Mouse (Mus musculus): ENCODE measurements at regions not wholly inside any gene's neighbourhood (a gene's known extent, or its start where the extent isn't known, plus 50 kb on each side); places are given as distances from the start of the nearest gene placed in this dataset.
"Not testable (repeated sequence)": the region's sequence is repeated elsewhere in the genome, so short reads cannot be mapped to it uniquely, and the experiment has no call there.

DNA sequence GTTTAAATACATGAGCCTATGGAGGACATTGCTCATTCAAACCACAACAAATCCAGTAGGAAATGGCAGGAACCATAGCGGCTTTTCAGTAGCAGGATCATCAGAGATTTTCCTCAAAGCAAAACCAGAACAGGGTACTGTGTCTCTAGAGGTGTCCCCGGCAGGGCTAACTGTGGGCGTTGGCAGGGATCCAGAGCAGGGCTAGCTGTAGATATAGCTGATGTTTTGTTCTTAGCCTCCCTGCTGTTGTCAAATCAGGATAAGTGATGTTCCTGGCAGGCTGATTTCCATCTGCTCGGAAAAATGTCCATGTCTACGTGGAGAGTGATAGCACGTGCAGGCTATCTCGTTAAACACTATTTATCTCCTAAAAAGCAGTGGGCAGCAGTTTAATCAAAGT, 297.6 kb downstream of the Abcc12 start:
- DNase-seq (ENCODE audit: low spot score in 2 of 2): peak in 1 of 2 experiments; percentile 39

DNA sequence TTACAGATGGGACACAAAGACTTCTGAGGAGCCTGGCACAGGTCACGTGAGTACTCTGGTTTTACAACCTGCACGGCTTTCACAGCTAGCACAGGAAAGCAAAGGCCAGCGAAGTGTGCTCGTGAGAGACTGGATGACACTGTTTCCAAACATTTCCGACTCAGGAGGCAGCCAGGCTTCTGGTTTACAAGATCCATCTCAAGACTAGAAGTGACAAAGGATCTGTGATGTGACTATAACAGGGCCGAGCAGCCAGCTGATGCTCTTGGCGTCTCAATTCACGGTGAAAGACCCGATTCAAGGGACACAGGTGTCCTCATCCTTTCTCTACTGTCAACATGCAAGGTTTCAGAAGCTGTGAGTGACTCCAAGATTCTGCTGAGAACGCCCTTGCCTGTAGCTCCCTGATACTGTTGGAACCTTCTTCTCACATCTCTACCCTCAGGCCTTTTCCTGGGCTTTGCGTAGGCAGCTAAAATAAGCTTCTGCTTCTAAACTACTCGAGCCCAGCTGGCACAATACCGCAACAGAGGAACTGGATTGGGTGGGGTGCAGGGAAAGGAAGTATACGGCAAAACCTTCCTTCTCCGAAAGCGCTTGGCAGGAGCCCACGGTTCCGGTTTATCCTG, 300.3 kb downstream of the Abcc12 start:
- peak; percentile 25 to 44 for DNase-seq (ENCODE audit: low spot score in 2 of 2)

DNA sequence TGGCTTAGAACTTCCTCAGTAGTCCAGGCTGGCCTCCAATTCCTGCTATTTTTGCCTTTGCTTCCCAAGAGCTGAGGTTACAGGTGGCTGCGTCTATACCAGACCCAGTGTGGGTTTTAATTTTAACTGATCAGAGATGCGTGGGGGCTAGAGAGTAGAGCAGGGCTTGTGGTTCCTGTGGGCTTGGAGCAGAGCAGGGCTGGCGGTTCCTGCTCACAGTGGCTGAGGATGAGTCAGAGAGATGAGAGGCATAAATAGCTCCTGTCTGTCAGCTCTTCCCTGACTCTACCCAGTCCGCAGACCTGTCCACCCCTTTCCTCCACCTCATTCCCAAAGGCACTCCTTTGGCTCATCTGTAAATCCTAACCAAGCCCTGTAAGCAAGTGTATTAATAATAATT, 304.8 kb downstream of the Abcc12 start:
- DNase-seq (ENCODE audit: low spot score in 2 of 2): no peak

DNA sequence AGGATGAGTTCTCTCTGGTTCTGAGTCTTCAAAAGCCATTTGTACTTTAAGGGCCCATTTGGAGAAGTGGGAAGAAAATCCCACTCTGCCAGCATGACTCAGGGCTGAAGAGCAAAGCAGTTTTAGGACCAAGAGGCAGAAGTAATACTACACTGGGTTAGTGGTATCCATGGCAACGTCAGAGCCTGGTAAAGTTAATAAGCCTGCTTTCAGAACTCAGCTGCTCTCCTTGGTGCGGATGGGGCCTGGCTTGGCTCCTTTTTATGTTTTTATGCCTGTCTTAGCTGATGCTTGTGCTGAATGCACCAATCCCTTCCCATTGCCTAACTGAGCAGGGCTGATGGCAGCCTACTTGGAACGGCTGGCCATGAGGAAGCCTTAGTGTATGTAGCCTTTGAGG, 306.7 kb downstream of the Abcc12 start:
- peak; percentile 46 to 64 for DNase-seq (ENCODE audit: low spot score in 2 of 2)

DNA sequence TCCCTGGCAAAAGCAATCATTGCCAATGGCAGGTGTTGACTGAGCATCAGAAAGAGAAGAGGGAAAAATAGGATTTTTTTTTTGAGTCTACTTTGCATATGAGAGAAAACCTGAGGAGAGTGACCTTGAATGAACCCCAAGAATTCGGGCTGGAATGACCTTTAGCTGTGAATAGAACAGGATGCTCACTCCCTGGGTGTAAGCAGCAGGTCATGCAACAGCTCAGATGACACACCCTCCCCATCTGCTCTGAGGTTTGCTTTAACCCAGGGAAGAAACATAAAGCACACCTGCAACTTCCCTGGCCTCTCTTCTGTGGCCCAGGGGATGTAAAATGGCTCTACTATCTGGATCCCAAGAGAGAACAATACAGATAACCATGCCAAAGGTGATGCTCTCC, 307.9 kb downstream of the Abcc12 start:
- no peak for DNase-seq (ENCODE audit: low spot score in 2 of 2)

DNA sequence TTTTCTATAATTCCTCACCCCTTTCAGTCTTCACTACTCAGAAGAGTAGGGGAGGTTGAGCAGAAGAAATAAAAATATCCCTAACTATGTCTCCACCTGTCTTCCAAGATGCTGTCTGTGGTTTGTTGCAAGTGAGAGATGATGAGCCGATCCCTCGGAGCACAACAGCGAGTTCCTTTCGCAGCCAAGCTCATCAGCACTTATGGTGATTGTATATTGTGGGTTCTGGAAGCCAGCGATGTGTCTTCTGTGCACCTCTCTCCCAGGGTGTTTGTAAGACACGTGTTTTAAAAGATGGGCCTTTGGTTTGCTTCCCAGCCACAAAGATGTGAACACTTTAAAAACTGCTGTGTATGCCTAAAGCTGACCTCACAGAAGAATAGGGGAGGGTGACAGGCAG, 309.0 kb downstream of the Abcc12 start:
- DNase-seq (ENCODE audit: low spot score in 2 of 2): no peak

DNA sequence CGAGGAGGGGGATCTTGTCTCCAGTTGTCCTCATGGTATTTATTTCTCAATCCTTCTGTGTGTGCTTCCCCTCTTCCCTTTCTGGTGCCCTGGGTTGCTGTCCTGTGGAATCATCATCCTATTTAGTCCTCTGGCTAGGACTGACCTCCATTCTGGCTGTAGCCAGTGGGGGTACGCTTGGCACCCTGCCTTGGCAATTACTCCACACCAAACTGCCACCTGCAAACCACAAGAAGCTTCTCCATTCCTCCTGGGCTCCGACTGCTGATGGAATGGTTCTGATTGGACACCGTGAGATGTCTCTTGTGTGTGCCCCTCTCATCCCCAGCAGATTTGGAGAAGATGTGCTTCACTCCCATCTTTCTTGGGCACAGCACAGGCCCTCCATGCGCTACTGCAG, 322.5 kb downstream of the Abcc12 start:
- no peak for DNase-seq (ENCODE audit: low spot score in 2 of 2)

DNA sequence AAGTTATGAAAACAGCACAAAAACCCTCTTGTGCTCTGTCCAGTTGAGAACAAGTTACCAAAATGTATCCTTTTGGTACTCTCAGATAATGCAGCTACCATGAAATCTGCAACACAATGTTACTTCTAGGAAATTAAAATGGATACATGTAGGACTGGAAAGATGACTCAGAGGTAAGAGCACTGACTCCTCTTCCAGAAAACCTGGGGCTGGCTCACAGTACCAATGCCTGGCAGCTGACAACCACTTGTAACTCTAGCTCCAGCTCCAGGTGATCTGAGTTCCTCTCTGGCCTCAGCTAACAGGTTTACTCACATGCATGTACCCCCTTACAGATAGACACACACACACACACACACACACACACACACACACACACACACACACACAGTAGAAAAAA, 325.1 kb downstream of the Abcc12 start:
- DNase-seq (ENCODE audit: low spot score in 2 of 2): no peak

DNA sequence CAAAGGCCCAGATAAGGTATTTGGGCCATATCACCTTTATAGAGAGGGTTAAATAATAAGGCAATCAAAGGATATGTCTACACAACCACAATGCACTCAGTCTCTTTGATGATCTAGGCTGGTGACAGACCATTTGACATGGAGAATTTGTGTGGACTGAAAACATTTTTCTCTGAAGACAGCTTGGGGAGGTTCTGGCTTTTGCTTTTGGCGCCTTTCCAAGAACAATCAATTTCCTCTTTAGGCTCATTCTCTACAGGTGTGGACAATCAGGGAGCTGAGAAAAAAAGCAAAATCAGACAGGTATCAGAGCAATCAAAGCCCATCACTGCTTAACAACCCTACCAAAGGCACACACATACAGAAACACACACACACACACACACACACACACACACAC, 325.8 kb downstream of the Abcc12 start:
- no peak for DNase-seq (ENCODE audit: low spot score in 2 of 2)

DNA sequence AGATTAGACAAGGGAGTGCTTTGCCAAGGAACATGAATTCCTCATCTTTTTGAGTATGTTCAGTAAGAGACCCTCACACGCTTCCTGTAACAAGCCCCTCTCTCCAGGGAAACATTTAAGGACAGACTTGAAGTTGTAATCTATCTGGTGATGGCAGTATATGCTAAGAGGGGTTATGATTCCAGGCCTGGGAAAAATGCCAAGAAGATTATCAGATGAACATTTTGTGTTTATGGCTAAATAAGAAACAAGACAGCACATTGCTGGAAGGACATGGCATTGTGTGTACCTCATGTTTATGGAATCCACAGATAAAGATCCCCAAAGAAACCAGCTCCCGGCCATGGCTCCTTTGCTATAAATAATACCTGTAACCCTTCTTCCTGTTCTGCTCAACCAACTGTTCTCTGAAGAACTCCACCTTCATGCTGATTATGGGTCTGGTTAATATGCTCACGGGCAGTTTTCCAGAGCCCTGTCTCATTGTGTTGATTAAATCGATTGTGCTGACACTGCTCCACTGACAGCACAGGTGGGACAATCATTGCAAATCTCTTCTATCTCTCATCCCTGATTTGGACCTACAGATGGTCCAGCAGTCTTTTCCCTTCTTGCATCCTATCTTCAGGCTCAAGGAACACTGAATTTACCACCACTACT, 327.7 kb downstream of the Abcc12 start:
- DNase-seq (ENCODE audit: low spot score in 2 of 2): no peak

DNA sequence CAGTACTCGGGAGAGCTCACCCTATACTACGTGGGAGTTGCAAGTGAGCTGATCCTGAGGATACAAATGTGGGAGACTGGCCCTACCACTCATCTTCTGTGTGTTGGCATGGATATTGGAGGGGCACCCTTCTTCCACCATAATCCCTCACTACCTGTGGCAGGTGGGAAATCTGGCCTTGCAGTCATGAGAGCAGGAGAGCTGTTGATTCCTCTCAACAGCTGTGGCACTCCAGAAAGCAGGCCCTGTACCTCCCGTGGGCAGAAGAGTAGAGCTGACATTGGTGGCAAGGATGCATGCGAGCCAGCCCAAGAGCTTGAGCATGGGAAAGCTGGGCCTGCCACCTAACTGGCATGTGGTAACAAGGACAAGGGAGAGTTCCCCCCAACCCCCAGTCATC, 345.8 kb downstream of the Abcc12 start:
- no peak for DNase-seq (ENCODE audit: low spot score in 2 of 2)

DNA sequence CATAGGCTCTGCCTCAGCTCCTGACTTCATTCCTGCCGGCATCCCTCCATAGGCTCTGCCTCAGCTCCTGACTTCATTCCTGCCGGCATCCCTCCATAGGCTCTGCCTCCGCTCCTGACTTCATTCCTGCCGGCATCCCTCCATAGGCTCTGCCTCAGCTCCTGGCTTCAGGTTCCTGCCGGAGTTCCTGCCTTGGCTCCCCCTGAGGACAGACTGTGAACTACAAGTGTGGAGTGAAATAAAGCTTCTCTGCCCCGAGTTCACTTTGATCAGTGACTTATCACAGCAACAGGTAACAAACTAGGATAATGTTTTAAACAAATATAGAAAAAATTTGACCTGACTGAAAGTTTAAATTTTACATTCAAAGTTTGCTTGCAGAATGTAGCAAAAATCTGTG, 348.5 kb downstream of the Abcc12 start:
- not testable (repeated sequence) for DNase-seq (ENCODE audit: low spot score in 2 of 2)

DNA sequence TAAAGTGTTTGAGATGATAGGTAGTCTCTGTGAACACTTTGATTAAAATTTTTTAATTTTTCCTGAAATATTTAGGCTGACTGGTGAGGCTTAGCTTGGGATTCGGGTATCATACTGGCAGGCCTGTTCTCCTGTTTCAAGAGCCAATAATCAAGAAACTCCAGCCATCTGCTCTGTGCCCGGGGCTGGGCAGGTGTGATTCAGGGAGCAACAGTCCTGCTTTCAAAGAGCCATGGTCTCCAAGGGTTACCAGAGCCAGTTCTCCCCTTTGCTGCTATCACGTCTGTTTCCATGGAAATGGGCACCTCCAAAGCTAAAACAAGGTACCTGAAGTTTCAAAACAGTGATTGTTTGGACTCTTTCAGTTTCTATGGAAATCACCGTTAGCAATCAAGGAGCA, 355.6 kb downstream of the Abcc12 start:
- no peak for DNase-seq (ENCODE audit: low spot score in 2 of 2)

DNA sequence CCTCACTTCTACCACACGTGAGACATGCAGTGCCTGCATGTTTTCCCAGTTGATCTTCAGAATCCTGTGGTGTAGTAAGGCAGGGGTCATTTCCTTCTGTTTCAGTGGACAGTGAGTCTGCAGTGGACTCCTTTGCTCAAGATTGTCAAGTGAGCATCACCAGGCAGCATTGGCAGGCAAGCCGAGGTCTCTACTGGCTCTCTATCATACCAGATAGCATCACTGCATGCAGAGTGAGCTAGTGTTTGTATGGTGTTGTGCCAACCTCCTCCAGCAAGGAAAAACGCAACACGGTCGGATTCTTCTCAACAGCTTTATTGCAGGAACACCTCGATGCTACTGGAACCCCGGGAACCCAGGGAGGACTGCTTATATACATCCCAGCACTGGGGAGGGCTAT, 357.8 kb downstream of the Abcc12 start:
- DNase-seq (ENCODE audit: low spot score in 2 of 2): no peak

DNA sequence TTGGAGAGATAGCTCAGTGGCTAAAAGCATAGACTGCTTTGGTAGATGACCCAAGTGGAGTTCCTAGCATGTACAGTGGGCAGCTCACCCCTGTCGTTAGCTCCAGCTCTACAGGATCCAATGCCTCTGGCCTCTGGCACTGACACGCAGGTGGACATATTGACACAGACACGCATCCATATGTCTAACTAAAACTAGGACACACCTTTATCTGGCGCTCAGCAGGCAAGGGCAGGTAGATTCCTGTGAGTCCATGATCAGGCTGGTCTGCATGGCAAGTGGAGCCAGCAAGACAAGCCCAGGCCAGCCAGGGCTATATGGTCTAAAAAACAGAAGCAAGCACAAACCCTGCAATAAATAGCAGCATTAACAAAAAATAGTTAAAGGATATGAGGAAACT, 358.3 kb downstream of the Abcc12 start:
- no peak for DNase-seq (ENCODE audit: low spot score in 2 of 2)

DNA sequence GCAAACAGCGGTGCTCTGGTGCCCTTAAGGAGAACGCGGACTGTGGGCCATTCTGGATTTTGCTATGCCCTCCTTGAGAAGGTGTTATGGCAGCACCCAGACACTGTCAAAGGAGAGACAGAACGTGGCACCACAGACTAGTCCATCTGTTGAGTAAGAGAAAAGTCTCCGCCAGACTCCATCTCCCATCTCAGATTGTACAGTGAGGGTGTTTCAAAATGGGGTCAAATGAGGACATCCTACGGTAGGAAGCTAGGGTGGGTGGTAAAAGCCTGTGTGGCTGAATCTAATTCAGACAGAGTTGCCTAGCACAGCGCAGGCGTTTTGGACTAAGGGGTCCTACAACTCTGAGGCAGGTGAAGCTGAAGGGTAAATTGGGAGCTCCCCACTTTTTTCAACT, 366.1 kb downstream of the Abcc12 start:
- no peak for DNase-seq (ENCODE audit: low spot score in 2 of 2)

DNA sequence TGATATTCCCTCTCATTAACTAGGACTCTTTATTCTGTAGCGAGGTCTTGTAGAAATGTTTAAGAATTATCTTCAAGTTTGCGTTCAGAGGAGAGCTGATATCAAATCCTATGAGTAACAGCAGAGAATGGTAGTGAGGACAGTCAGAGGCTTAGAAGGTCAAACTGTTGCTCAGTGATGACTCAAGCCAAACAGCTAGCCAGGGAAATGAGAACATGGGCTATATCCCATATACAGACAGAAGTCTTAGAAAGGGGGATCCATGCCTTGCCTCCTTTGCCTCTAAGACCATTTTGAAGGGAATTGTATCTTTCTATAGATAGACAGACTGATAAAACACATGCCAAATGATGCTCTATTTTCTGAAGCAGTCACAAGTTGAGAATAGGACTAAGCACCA, 368.0 kb downstream of the Abcc12 start:
- no peak for DNase-seq (ENCODE audit: low spot score in 2 of 2)

DNA sequence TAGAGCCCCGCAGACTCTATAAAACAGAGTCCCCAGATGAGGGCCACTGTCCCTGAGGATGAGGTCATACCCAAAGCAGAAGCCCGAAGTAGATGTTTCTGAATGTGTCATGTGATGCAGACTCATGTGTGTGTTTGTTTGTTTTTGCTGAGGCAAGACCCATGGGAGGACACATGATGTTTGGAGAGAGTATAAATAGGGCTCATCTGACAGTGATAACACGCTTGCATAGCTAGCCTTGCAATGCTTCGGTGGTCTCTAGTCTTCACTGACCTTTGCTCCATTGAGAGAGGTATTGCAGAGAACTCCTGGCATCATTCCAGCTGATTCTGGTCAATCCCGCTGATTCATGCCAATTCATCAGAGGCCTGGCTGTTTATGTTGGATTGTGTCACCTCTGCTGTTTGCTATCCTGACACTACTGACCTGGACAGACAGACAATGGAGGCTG, 368.1 kb downstream of the Phkb start:
- DNase-seq (ENCODE audit: low spot score in 2 of 2): no peak

DNA sequence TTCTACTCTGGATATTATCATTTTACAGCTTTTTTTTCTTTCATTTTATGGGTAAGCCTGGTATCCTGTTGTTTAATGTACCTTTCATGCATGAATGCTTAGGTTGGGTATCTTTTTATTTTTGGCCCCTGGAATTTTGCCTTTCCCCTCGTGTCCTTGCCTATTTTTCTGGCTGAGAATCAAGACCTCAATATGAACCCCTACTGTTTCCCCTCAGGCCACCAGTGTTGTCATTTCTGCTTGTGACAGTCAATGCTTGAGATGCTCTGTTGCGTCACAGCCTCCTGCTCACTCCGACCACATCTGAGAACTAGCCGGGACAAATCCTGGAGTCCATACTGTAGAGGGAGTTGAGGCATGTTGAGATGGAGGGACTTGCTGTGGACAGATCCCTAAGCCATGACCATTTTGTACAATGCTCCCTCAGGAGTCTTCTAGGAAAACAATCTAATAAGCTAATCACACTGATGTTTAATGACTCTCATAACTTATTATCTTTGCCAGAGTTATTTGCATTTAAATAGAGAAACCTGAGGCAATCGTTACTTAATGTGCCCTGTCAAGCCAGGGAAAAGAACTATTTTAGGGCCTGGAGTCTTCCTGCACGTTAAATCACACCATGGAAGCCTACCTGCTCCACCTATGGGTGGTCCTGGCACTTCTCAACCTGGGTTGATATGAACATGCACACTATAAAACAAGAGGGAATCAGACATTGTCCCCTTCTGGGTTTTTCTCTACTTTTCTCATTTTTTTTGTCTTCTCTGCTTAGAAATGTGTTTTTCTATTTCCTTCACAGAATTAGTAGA, 363.9 kb downstream of the Phkb start:
- DNase-seq (ENCODE audit: low spot score in 2 of 2): no peak

DNA sequence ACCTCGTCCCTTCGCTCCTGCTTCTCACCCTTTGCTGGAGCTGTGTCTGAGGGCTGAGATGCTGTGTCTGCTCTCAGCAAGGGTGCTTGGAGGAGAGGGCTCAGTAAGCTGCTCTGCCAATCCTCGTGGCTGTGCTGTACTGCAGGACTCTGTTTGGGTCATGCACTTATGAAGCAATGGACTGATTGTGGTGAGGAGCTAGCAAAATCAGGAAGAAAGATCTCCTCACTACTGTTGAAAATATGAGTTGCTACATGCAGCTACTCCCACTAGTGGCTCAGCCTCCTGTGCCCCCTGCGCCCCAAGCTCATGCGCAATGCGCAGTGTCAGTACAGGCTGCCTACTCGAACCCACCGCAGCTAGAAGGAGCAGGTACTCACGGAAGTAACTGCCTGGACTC, 362.3 kb downstream of the Phkb start:
- no peak for DNase-seq (ENCODE audit: low spot score in 2 of 2)

DNA sequence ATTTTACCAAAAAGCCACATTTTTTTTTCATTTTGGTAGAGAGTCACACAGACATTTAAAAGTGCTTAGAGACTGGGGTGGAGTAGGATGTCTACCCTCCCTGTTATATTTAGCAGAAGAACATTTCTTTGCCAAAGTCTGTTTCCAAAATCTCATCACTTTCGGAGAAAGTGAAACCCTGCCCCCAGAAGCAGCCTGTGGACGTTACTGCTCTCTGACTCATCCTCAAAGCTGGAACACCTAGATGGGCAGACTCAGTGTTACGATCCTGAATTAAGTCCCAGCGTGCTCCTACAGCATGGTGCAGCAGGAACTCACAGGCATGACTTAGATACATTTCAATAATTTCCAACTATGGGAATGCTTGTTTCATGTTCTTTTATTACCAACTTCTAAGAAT, 361.1 kb downstream of the Phkb start:
- DNase-seq (ENCODE audit: low spot score in 2 of 2): no peak

DNA sequence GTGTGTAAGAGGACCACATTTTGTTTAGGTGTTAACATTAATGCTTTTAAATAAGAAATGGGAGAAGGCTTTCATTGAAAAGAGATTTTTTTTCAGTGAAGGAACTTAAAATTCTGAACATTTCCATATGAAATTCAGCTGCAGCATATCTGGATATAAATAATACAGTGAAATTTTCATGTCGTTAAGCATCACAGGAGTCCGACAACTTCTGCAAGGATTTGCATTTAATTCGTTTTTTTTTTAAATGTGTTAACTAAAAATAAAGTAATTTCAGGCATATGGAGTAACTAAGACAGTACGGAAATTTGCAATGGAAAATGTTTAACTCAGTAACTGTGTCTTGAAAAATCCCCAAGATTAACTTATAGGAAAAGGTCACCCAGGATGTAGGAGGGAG, 351.5 kb downstream of the Phkb start:
- DNase-seq (ENCODE audit: low spot score in 2 of 2): no peak

DNA sequence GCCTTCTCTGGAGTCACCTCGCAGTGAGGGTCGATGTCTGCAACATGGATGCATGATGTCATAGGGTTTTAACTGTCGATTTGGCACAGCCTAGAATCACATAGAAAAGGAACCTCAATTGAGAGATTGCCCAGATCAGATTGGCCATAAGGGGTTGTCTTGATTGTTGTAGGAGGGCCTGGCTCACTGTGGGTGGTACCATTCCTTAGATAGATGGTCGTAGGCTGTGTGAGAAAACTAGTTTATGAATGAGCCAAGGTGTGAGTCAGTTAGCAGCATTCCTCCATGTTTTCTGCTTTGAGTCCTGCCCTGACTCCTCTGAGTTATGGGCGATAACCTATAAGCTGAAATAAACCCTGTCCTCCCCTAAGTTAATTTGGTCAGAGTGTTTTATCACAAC, 343.9 kb downstream of the Phkb start:
- no peak for DNase-seq (ENCODE audit: low spot score in 2 of 2)
